Mouse (Mus musculus) MEL (cell line): ENCODE measurements around the gene Olfr95.

Experiments used
- CTCF ChIP-seq, 3 experiments: IDR thresholded peaks in 2 of 3; conservative IDR thresholded peaks in 1 of 3; 2 replicates each; pipeline ENCODE4 v1.5.1; 2011 to 2012; ENCODE audit warnings: low read length in 3 of 3, low read depth in 2 of 3, mild to moderate bottlenecking in 2 of 3, improper control_type of control experiment in 1 of 3, inconsistent platforms in 1 of 3, mixed read lengths in 1 of 3, moderate library complexity in 1 of 3; ENCODE audit not compliant: control insufficient read depth in 1 of 3, insufficient read depth in 1 of 3, poor library complexity in 1 of 3, severe bottlenecking in 1 of 3
- E2F4 ChIP-seq: IDR thresholded peaks from 2 replicates; pipeline ENCODE4 v1.6.1; 2011; ENCODE audit warnings: low read depth, low read length, improper control_type of control experiment, borderline replicate concordance
- USF1 ChIP-seq: IDR thresholded peaks from 2 replicates; pipeline ENCODE4 v1.6.1; 2014; ENCODE audit warnings: low read depth, mild to moderate bottlenecking, inconsistent platforms, low read length, improper control_type of control experiment, moderate library complexity

DNA sequence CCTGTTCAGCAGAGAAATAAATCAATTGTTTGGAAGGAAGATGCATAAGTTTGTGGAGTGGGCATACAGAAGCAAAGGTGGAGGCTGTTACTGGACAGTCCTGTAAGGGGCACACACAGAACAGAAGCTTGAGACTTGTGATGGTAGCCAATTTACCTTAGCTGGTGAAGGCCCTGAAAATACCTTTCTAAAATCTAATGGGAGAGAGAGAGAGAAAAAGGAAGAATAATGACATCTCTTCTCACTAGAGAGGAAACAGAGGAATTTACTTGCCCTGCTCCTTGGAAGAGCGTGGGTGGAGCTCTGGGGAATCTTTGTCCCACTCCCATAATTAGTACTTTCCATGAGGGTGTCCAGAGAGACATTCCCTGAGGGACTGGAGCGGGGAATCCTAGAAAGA lies 12.0 kb downstream of the Olfr95 start, which contains the start of gene Olfr94:
- TF ChIP-seq E2F4 (no peak), USF1 (no peak), CTCF (IDR thresholded peaks at IDR 0.05 in 2 of 3, conservative IDR thresholded peaks at IDR 0.05 in 1 of 3; ENCODE audit: control insufficient read depth in 1 of 3, insufficient read depth in 1 of 3, low read depth in 2 of 3, low read length in 3 of 3, poor library complexity in 1 of 3, severe bottlenecking in 1 of 3) (no peak)
